Mouse (Mus musculus) cerebellum, adult 18-20 months (tissue): ENCODE results near the gene 1700057G04Rik.

Experiments used
- DNase-seq, 2 experiments: peaks; one replicate each; pipeline ENCODE4 v3.0.0; 2021

Gene 1700057G04Rik

DNA sequence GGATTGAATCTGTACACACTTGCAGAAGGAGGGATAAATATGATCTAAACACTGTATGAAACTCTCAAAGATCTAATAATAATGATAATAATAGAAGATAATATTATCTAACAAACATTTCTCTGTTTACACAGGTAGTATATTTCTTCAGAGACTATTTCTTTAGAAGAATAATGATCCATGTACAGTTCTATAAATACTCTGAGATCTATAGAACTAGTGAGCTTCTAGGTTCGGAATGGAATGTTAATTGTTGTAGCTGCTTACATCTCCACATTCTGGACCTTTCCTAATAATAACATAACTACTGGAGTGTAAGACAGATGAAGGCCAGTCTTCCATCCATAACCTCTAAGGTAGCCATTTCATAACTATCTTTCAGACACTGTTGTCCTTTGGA is at the start of gene 1700057G04Rik:
TSS of gene 1700057G04Rik (plus strand) at position 301 of the 400 bp plus-strand sequence.
- no peak for DNase-seq

- DNase-seq, result no peak
Measured at GRCm38 (mm10) chr9:92260481-92261159, 48.6 kb upstream of the 1700057G04Rik start.

GRCm38 (mm10) chr9:92265719-92266118 is 43.5 kb upstream of the 1700057G04Rik start:
- no peak for DNase-seq

GRCm38 (mm10) chr9:92266558-92267171 is 42.5 kb upstream of the 1700057G04Rik start:
- no peak for DNase-seq

DNA sequence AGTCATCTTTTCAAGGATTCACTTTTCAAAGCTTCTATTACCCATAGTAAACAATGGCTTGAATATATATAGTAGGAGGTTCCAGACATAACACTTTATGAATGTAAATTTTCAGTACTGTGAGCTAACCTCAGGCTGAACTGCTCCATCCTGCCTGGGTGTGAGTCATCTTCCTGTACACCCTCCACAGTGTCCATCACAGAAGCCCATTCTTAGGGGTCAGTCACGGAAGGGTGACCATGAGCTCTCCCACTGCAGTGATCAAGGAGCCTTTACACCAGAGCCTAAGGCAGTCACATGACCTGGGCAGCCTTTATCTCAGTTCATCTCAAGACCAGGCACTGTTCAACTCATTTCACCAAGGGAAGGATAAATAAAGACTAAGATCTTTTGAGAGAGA is 41.4 kb upstream of the 1700057G04Rik start:
- DNase-seq, result no peak

DNA sequence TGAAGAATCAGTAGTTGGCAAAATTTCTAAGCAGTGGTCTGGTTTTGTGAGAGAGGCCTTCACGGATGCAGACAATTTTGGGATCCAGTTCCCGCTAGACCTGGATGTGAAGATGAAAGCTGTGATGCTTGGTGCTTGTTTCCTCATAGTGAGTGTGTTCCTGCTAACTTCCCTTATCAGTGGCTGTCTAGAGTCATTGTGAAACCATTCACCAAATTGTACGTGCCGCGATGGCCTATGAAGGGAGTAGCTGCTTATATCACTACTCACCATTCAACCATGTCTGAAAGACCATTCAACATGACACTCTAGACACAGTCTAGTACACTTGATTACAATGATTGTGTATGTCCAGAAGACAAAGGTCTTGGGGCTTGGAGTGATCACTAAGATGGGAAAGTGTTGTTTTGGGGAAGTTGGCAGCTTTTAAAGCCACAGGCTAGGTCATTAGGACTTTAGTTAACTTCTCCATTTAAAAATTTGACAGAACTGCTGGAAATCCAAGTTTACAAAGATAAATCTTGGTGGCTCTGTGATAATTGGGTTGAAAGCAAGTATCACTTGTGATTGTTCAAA is 39.3 kb upstream of the 1700057G04Rik start:
- DNase-seq, result no peak

DNA sequence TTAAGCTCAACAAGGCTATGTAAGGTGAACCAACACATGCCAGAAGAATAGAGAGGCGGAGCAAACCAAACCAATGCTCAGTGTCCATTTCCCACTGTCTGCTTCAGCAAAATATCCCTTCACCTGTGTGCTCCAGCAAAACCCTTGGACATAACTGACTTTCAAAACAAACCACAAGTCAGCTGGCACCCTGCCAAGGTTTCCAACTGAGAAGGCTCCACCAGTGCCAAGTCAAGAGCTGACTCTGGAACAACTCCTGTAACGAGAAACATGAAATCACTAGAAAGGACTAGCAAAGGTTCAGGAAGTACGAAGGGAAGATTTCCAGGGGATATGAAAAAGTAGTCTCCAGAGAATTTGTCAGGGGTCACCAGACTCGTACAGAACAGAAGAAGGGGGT is 38.2 kb upstream of the 1700057G04Rik start:
- DNase-seq, result peak; percentile 14 to 26

DNA sequence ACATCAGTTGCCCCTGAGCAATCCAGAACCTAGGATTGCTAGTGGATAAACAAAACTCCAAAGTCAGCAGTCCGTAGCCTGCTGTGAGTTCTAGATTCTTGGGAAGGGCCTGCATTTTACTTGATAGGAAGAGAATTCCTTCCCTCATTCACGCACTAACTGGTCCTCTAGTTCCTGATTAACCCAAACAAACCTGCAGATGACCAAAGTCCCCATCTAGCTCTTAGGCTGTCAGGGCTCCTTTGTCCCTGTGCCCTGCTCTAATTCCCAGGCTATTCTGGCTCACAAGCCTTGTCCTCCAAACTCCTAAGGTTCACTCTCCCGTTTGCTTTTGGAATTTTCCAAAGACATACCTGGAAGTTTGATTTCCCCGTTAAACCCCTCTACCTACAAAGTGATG is 36.5 kb upstream of the 1700057G04Rik start:
- no peak for DNase-seq

DNA sequence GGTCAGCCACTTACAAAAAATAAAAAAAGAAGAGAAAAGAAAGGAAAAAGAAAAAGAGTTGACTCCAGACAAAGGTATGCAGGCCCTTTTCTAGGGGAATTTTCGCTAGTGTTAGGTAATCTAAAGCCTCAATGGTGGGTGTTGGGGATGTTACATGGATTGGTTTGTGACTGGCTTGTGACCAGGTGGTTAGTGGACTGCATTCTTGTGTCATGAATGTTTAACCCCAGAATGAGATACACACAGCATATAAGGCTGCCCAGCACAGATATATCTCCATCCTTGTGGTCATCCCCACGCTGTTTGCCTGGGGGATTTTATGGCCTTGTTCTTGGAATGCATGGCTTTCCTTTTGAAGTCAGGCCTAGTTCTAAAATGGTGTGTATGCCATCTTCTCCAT is 35.9 kb upstream of the 1700057G04Rik start:
- no peak for DNase-seq

DNA sequence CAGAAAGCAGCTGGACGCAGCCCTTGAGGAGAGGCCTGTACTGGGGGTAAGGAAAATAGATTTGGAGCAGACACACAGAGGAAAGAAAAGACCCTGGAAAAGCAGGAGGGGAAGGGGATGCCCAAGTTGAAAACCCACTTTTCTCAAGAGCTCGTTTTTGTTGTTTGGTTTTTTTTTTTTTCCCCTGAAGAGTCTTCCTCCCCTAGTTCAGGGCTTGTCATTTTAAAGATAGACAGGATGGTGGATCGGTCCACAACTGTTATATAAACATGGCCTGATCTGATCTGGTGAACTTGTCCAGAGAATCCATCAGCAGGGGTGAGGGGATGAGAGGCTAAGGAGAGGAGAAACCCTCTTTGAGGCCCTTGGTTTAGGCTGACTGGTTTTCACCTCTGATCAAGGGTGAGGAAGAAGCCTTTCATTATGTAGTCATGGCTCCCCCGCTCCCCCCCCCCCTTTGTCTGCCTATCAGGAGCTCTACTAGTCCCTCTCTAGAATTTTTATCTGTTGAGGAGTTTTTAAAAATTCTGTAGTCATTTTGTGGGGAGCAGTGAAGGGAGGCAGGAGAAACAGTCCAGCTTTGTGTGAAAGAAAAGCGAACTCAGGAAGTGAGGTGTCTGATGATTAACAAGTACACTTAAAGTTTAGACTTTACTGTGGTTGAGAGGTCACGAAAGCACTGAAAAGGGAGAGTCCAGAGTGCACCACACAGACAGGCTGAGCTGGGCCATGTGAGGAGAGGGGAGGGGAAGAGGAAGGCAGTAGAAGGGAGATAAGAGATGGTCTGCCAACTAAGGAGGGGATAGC is 35.0 kb upstream of the 1700057G04Rik start:
- DNase-seq, result no peak

GRCm38 (mm10) chr9:92275486-92276207 is 33.5 kb upstream of the 1700057G04Rik start, which contains the start of gene Plscr2:
TSS of gene Plscr2 (plus strand) at chr9:92275602.
- no peak for DNase-seq

- DNase-seq, result no peak
Measured at GRCm38 (mm10) chr9:92276360-92276759, 32.8 kb upstream of the 1700057G04Rik start.

DNA sequence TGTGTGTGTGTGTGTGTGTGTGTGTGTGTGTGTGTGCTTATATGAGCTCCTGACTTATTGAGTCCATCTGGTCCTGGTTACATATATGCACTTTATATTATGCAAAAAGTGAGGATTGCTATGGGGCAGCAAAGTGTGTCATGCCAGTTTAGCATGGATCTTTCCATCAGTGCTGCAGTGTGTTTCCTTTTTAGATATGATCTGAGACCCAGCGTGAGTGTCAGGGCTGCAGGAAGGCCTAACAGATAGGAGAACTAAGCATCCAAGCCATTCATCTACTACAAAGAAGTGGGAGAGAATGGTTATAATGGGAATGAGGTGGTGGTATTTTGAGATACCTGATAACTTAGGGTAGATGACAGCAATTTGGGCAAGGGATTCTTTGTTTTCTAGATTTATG is 29.1 kb upstream of the 1700057G04Rik start:
- DNase-seq, result no peak

DNA sequence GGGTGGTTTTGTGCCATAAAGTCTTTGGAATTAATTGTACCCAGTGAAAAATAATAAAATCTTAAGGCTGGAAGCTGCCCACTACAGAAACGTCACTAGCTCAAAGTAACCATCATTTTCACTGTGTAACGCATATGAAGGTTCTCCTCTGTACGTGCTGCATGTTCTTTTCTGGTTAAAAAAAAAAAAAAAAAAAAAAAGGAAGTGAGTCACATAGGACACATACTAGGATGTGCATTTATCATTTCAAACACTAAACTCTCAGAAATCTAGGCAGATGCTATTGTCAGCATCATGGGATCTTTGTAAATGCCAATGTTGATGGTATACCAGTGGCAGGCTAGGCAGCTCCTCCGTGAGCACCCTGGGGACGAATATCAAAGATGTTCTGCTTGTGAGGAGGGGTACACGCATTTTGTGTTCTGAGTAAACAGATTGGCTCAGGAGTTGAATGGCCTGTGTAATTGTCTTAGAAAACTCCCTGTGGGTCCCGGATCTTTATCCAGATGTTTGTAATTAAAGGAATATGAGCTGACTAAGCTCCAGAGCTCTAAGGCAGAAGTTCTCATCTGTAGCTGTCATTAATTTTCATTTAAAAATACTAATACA is 26.5 kb upstream of the 1700057G04Rik start:
- no peak for DNase-seq

DNA sequence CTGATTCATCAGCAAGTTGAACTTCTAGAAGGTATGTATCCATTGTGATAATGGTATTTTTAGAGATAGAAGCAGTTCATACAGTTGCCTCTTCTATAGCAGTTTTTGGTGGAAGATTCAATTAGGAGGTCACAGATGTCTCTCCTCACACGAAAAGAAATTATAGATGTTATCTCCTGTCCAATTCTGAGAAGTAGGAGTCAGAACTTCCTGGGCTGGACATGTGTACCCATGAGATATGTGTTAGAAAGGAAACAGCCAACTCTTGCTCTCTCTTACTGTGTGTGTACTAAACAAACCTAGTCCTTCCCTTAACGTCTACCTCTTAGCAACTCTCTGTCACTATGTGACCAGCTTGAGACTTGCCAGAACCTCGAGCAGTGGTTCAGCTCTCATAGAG is 19.5 kb upstream of the 1700057G04Rik start:
- no peak for DNase-seq

DNA sequence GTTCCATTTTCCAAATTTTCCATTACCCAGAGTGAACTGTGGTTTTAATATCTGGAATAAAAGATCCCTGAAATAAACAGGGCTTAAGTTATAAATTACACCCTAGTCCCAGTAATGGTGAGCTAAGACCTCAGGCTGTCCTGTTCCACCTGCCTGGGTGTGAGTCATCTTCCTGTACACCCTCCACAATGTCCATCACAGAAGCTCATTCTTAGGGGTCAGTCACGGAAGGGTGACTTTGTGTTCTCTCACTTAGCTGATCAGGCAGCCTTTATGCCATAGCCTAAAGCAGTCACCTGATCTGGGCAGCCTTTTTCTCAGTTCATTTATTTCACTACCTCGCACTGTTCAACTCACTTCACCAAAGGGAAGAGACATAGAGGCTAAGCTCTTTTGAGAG is 17.0 kb upstream of the 1700057G04Rik start:
- DNase-seq, result no peak

DNA sequence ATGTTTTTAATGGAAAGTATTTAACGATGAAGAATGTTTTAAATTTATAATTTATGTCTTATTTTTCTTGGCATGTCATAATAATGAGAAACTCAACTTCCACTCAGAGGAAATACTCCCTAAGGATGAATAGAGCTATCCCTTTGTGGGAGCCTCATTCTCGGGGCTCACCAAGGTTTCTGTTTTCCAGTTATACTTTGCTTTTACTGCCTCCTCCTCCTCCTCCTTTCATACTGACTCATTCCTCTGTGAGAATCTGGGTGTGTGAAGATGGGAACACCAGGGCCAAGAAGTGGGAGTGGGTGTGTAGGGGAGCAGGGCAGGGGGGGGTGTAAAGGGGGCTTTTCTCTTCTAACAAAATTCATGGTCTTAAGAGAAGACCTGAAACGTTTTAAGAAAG is 16.3 kb upstream of the 1700057G04Rik start:
- no peak for DNase-seq

DNA sequence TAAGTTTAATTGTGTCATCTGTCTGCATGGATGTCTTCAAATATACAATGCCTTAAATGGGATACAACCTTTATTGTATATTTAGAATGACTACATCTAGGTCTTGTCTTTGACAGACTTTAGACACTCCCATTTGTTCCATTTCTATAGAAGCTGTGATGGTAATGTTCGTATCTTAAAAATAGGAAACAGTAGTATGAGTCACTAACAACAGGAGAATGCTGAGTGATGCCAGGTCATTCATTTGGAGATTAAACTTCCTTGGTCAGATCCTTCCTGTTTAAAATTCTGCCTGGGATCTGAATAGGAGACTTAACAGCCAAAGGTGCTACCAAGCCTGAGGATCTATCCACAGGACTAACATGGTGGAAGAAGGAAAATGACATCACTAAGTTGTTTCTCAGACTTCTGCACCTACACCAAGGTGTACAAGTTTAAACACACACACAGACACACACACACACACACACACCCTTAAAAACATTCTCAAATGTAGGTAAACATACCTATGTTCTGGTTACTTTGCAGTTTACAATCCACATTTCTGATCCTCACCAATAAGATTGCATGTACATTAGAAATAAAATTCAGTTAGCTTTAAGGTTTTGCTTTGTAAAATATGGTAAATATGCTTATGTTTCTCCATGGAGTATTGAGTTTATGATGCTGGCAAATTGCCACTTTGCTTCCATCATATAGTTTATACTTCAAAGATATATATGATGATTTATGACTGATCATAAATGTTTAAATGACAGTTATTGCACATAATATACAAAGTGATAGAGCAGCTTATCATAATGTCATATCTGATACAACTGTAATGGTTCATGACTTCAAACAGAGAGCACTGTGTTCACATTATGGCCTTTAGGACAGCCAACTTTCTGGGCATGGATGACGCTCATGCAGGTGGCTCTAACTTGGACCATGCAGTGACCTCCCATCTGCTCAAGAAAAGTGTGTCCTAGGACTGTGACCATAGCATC is 15.3 kb upstream of the 1700057G04Rik start:
- no peak for DNase-seq

- no peak for DNase-seq
Measured at GRCm38 (mm10) chr9:92298288-92298687, 10.9 kb upstream of the 1700057G04Rik start.

- no peak for DNase-seq
Measured at GRCm38 (mm10) chr9:92301213-92301612, 8.0 kb upstream of the 1700057G04Rik start.

DNA sequence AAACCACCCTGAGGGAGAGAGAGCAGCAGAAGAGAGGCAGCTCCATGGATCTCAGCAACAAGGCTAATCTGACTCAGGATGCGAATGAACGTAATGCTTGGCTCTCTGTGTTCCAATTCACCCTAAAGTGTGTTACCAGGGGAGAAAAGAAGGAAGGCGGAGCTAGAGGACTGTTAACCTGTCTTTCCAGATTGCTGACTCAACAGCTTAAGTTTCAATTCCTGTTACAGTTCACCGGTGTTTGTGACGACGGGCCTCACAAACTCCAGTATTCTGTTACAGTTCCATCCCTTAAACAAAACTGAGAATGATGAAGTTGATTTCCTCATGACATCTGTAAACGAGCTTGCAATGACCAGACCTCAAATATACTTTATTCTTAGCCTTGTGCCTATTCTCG is 4.1 kb upstream of the 1700057G04Rik start:
- no peak for DNase-seq
